Mouse (Mus musculus): ENCODE measurements around the gene Cpeb4.

GRCm38 (mm10) chr11:31871911-31872310 lies at the start of gene Cpeb4:
- TF ChIP-seq POLR2A (IDR thresholded peaks at IDR 0.05; ENCODE audit: extremely low read depth, insufficient read depth, low read length): no peak
- TF ChIP-seq CTCF (IDR thresholded peaks at IDR 0.05; ENCODE audit: low read depth, low read length): no peak
